Mouse (Mus musculus): ENCODE measurements at regions not wholly inside any gene's neighbourhood (a gene's known extent, or its start where the extent isn't known, plus 50 kb on each side); places are given as distances from the start of the nearest gene placed in this dataset.
A peak's percentile ranks its signal among the peaks of the same experiment; 100 is the strongest.
"Not testable (repeated sequence)": the region's sequence is repeated elsewhere in the genome, so short reads cannot be mapped to it uniquely, and the experiment has no call there.

- peak; percentile 61 for TF ChIP-seq TAL1 (IDR thresholded peaks at IDR 0.05; ENCODE audit: low read length)
- TF ChIP-seq GATA1 (IDR thresholded peaks at IDR 0.05; ENCODE audit: low read length) = peak; percentile 45
- no peaks in the 10 kb centered on the region for H3K27me3 ChIP-seq (ENCODE audit: control insufficient read depth)
- H3K9me3 ChIP-seq (ENCODE audit: control insufficient read depth, low read length) = no peaks in the 10 kb centered on the region; the same call in 1 of the 2 replicates
- H3K4me1 ChIP-seq (ENCODE audit: control insufficient read depth) = peaks cover 77% of the 10 kb centered on the region
- no peaks in the 10 kb centered on the region for H3K36me3 ChIP-seq (ENCODE audit: control insufficient read depth)
- H3K4me3 ChIP-seq (replicated peaks) = no peak overlapping the region
Observed at GRCm38 (mm10) chr16:9085977-9086376, 256.1 kb downstream of the 1810013L24Rik start.

- Histone ChIP-seq H3K4me1 (ENCODE audit: control insufficient read depth) (peaks cover 29% of the 10 kb centered on the region), H3K9me3 (ENCODE audit: control insufficient read depth, low read length) (no peaks in the 10 kb centered on the region), H3K4me3 (replicated peaks) (no peak overlapping the region), H3K36me3 (ENCODE audit: control insufficient read depth) (no peaks in the 10 kb centered on the region), H3K27me3 (ENCODE audit: control insufficient read depth) (no peaks in the 10 kb centered on the region)
- TF ChIP-seq TAL1 (IDR thresholded peaks at IDR 0.05; ENCODE audit: low read length) = no peak
- TF ChIP-seq GATA1 (IDR thresholded peaks at IDR 0.05; ENCODE audit: low read length) = no peak
Observed at GRCm38 (mm10) chr16:9091790-9092189, 261.9 kb downstream of the 1810013L24Rik start.

GRCm38 (mm10) chr16:9092191-9092848 is 262.4 kb downstream of the 1810013L24Rik start:
- TF ChIP-seq GATA1 (IDR thresholded peaks at IDR 0.05; ENCODE audit: low read length) (no peak), TAL1 (IDR thresholded peaks at IDR 0.05; ENCODE audit: low read length) (no peak)
- Histone ChIP-seq H3K27me3 (ENCODE audit: control insufficient read depth) (no peaks in the 10 kb centered on the region), H3K9me3 (ENCODE audit: control insufficient read depth, low read length) (no peaks in the 10 kb centered on the region), H3K4me1 (ENCODE audit: control insufficient read depth) (peaks cover 24% of the 10 kb centered on the region), H3K36me3 (ENCODE audit: control insufficient read depth) (no peaks in the 10 kb centered on the region), H3K4me3 (replicated peaks) (no peak overlapping the region)

DNA sequence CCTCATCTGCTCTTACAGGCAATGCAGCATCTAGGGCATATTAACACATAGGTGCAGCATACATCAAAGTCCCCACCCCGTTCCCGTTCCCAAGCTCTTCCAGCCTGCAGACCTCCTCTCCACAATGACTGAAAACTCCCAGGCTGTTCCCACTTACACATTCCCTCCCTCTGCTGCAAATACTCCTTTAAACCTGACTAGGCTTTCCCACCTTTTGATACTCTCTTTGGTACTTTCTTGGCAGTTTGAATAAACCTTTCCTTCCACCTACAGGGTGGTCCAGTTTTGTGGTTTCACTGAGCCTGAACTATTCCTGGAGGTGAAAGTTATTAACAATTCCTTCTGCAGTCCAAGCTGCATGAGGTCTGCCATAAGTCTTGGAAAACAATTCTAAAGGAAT is 263.7 kb downstream of the 1810013L24Rik start:
- Histone ChIP-seq H3K27me3 (ENCODE audit: control insufficient read depth) (no peaks in the 10 kb centered on the region), H3K36me3 (ENCODE audit: control insufficient read depth) (no peaks in the 10 kb centered on the region), H3K4me1 (ENCODE audit: control insufficient read depth) (peaks cover 13% of the 10 kb centered on the region), H3K4me3 (replicated peaks) (no peak overlapping the region), H3K9me3 (ENCODE audit: control insufficient read depth, low read length) (no peaks in the 10 kb centered on the region)
- TF ChIP-seq GATA1 (IDR thresholded peaks at IDR 0.05; ENCODE audit: low read length) (no peak), TAL1 (IDR thresholded peaks at IDR 0.05; ENCODE audit: low read length) (no peak)

- H3K27me3 ChIP-seq (ENCODE audit: control insufficient read depth) = no peaks in the 10 kb centered on the region
- no peak for TF ChIP-seq GATA1 (IDR thresholded peaks at IDR 0.05; ENCODE audit: low read length)
- no peak for TF ChIP-seq TAL1 (IDR thresholded peaks at IDR 0.05; ENCODE audit: low read length)
- no peak overlapping the region for H3K4me3 ChIP-seq (replicated peaks)
- peaks cover 13% of the 10 kb centered on the region for H3K4me1 ChIP-seq (ENCODE audit: control insufficient read depth)
- no peaks in the 10 kb centered on the region for H3K9me3 ChIP-seq (ENCODE audit: control insufficient read depth, low read length)
- H3K36me3 ChIP-seq (ENCODE audit: control insufficient read depth) = no peaks in the 10 kb centered on the region
Observed at GRCm38 (mm10) chr16:9094201-9094600, 264.3 kb downstream of the 1810013L24Rik start.

DNA sequence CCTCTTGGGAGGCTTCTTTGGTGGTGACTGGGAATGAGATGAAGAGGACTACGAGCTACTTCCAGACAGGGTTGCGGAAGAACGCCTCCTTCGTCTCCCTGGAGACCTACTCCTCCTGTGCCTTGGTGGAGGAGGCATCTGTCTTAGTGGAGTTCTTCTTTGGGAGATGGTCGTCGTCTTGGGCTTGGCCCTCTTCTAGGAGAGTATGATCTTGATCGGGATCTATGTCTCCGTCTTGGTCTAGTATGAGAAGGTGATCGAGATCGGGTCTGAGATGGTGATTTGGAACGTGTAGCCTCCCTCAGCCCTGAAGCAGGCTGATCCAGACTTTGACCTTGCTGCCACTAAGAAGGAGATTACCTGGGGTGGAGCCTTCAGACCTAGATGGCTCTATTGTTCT is 276.3 kb downstream of the 1810013L24Rik start:
- H3K36me3 ChIP-seq (ENCODE audit: control insufficient read depth) = no peaks in the 10 kb centered on the region
- H3K4me3 ChIP-seq (replicated peaks) = no peak overlapping the region
- peaks cover 23% of the 10 kb centered on the region for H3K9me3 ChIP-seq (ENCODE audit: control insufficient read depth, low read length)
- TF ChIP-seq TAL1 (IDR thresholded peaks at IDR 0.05; ENCODE audit: low read length) (no peak), GATA1 (IDR thresholded peaks at IDR 0.05; ENCODE audit: low read length) (no peak)
- H3K4me1 ChIP-seq (ENCODE audit: control insufficient read depth) = no peaks in the 10 kb centered on the region
- no peaks in the 10 kb centered on the region for H3K27me3 ChIP-seq (ENCODE audit: control insufficient read depth)

DNA sequence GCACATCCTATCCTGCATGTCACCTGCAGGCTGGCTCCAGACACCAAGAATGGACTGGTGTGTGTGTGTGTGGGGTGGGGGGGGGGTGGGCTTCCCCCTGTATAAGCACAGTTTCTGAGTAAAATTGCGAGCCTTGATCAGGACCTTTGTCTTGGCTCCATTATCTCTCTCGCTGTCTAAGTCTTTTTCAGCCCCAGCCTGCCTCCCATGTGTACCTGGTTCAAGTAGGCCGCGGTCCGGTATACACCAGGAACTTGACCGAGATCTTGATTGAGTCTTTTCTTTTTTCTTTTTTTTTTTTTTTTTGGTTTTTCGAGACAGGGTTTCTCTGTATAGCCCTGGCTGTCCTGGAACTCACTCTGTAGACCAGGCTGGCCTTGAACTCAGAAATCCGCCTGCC is 276.8 kb downstream of the 1810013L24Rik start:
- H3K4me3 ChIP-seq (replicated peaks); H3K4me1 ChIP-seq (ENCODE audit: control insufficient read depth); H3K27me3 ChIP-seq (ENCODE audit: control insufficient read depth); H3K36me3 ChIP-seq (ENCODE audit: control insufficient read depth): not testable (repeated sequence)
- peaks cover 24% of the 10 kb centered on the region for H3K9me3 ChIP-seq (ENCODE audit: control insufficient read depth, low read length)

DNA sequence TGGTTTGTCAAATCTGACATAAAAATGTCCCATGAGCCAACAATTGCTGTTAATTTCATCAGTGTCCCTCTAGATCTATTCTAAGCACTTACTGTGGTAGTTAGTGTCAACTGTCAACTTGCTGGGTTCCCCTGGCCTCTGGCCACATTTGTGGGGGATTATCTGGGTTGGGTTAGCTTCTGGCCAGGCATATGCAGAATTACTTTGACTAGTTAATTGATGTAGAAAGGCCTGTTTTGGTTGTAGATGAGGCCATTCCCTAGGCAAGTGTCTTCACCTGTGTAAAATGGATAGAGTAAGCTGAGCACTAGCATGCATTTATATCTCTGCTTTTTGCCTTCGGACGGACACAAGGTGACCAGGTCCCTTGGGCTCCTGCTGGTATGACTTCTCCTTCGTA is 283.9 kb downstream of the 1810013L24Rik start:
- Histone ChIP-seq H3K36me3 (ENCODE audit: control insufficient read depth) (no peaks in the 10 kb centered on the region), H3K27me3 (ENCODE audit: control insufficient read depth) (peaks cover 3% of the 10 kb centered on the region), H3K9me3 (ENCODE audit: control insufficient read depth, low read length) (peaks cover 2% of the 10 kb centered on the region), H3K4me3 (replicated peaks) (no peak overlapping the region), H3K4me1 (ENCODE audit: control insufficient read depth) (no peaks in the 10 kb centered on the region)
- no peak for TF ChIP-seq GATA1 (IDR thresholded peaks at IDR 0.05; ENCODE audit: low read length)
- no peak for TF ChIP-seq TAL1 (IDR thresholded peaks at IDR 0.05; ENCODE audit: low read length)

GRCm38 (mm10) chr16:9115548-9115947 is 285.6 kb downstream of the 1810013L24Rik start:
- TF ChIP-seq TAL1 (IDR thresholded peaks at IDR 0.05; ENCODE audit: low read length) (no peak), GATA1 (IDR thresholded peaks at IDR 0.05; ENCODE audit: low read length) (no peak)
- Histone ChIP-seq H3K27me3 (ENCODE audit: control insufficient read depth) (peaks cover 3% of the 10 kb centered on the region), H3K4me1 (ENCODE audit: control insufficient read depth) (no peaks in the 10 kb centered on the region), H3K36me3 (ENCODE audit: control insufficient read depth) (no peaks in the 10 kb centered on the region), H3K4me3 (replicated peaks) (no peak overlapping the region), H3K9me3 (ENCODE audit: control insufficient read depth, low read length) (peaks cover 2% of the 10 kb centered on the region; the same call in 1 of the 2 replicates)

GRCm38 (mm10) chr16:9121581-9121980 is 291.7 kb downstream of the 1810013L24Rik start:
- no peak overlapping the region for H3K4me3 ChIP-seq (replicated peaks)
- no peak for TF ChIP-seq GATA1 (IDR thresholded peaks at IDR 0.05; ENCODE audit: low read length)
- no peak for TF ChIP-seq TAL1 (IDR thresholded peaks at IDR 0.05; ENCODE audit: low read length)

More at GRCm38 (mm10) chr16:9121581-9121980, 291.7 kb downstream of the 1810013L24Rik start:
- no peaks in the 10 kb centered on the region for H3K36me3 ChIP-seq (ENCODE audit: control insufficient read depth)
- no peaks in the 10 kb centered on the region for H3K4me1 ChIP-seq (ENCODE audit: control insufficient read depth)
- no peaks in the 10 kb centered on the region; the same call in 1 of the 2 replicates for H3K27me3 ChIP-seq (ENCODE audit: control insufficient read depth)
- no peaks in the 10 kb centered on the region; the same call in 1 of the 2 replicates for H3K9me3 ChIP-seq (ENCODE audit: control insufficient read depth, low read length)

Measured in erythroblast, embryonic 14.5 days (primary cell).